Mouse (Mus musculus): ENCODE measurements at regions not wholly inside any gene's neighbourhood (a gene's known extent, or its start where the extent isn't known, plus 50 kb on each side); places are given as distances from the start of the nearest gene placed in this dataset.

DNA sequence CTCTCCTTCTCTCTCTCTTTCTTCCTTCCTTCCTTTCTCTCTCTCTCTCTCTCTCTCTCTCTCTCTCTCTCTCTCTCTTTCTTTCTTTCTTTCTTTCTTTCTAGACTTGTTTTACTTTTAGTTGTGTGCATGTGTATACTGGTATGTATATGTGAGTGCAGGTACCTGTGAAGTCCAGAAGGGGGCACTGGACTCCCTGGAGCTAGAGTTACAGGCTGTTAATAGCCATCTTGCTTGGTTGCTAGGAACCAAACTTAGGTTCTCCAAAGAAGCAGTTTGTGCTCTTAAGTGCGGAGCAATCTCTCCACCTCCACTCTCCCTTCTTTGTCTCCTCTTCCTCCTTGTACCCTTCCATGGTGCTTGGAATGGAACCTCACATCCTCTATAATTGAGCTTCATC, 77.2 kb downstream of the Gm10604 start:
- DNase-seq (ENCODE audit: low read depth, low spot score) = no peak

DNA sequence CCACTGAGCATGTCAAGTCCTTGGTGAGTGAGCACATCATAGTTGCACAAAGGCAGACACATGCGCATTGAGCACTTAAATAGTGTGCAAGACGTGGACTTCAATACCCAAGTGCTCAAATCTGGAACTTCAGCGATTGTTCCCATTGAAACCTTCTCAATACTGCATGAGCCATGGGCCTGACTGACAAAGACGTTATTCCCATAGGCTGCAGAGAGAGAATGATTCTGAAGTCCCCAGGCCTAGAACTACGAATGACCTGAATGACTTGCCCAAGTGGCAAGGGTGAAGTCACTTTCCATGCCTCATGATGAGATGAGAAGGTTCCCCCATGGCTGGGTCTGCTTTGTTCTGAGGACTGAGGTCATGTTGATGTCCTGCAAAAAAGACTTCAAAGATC, 77.7 kb downstream of the Gm10604 start:
- DNase-seq (ENCODE audit: low read depth, low spot score) = no peak

GRCm38 (mm10) chr4:11899979-11900624, 81.0 kb downstream of the Gm10604 start:
- DNase-seq (ENCODE audit: low read depth, low spot score) = no peak

DNA sequence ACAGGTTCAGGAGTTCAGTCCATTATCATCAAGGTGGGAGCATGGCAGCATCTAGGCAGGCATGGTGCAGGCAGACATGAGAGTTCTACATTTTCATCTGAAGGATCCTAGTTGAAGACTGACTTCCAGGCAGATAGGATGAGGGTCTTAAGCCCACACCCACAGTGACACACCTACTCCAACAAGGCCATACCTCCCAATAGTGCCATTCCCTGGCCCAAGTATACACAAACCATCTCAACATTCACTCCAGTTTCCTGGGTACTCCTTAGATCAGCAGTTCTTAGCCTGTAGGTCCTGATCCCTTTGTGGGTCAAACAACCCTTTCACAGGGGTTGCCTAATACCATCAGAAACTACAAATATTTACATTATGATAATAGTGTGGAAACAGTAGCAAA, 83.8 kb downstream of the Gm10604 start:
- no peak for DNase-seq (ENCODE audit: low read depth, low spot score)

GRCm38 (mm10) chr4:11895857-11896825, 84.9 kb downstream of the Gm10604 start:
- no peak for DNase-seq (ENCODE audit: low read depth, low spot score)

GRCm38 (mm10) chr4:11893560-11894205, 87.4 kb downstream of the Gm10604 start:
- no peak for DNase-seq (ENCODE audit: low read depth, low spot score)

- DNase-seq (ENCODE audit: low read depth, low spot score) = no peak
These were observed 91.9 kb downstream of the Gm10604 start for GRCm38 (mm10) chr4:11889039-11889600.

DNA sequence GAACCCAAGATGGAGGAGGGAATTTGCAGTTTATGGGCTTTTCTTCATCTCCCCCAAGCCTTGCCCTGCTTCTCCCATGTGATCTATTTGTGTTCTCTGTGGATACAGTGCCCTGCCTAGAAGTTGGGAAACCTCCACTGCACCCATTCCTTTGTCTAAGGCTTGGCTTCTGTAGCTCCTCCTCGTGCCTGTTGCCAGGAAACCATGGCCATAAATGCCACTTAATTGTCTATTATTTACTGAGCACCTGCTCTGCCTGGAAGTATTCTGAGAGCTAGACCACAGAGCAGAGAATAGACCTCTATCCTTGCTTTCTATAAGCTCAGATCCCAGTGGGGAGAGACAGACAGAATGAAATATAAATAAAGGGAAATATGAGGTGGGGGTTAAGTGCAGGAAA, 93.7 kb downstream of the Gm10604 start:
- DNase-seq (ENCODE audit: low read depth, low spot score) = no peak

- DNase-seq (ENCODE audit: low read depth, low spot score) = peak; percentile 66
These were observed 95.6 kb downstream of the Gm10604 start for GRCm38 (mm10) chr4:11885499-11885898.

DNA sequence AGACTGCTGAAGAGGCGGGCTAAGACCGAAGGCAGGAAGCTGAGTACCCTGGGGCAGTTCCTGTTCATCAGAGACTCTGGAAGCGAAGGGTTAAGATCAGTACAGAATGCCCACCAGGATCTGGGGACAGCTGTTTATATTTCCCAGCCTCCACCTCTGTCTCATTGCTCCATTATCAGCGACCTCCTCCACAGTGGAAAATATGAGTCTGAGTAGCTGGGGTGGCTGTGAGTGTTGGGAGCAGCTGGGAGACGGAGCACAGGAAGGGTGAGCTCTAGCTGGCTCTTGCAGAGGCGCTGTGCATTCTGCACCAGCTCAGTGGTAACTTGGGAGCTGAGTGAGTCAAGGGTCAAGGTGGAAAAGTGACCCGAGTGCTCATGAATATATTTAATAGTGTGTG, 96.2 kb downstream of the Gm10604 start:
- peak; percentile 23 for DNase-seq (ENCODE audit: low read depth, low spot score)

DNA sequence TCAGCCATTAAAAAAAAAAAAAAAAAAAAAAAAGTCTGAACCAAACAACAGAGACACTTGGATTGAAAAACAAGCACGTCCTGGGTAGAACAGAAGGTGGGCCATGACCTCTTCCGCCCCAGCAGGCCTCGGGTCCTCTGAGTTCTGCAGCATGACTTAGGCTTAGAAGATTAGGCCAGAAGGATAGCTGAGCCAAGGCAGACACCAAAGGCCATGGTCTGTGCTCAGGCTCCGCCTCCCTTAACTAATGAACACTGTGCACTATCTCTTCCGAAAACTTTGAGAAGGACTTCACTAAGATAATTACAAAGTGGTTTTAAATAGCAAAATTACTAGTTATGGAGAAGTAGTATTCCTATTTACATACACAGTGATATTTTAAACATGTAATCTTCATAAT, 97.8 kb downstream of the Gm10604 start:
- no peak for DNase-seq (ENCODE audit: low read depth, low spot score)

- DNase-seq (ENCODE audit: low read depth, low spot score) = no peak
These were observed 98.4 kb downstream of the Gm10604 start for GRCm38 (mm10) chr4:11882666-11883065.

- DNase-seq (ENCODE audit: low read depth, low spot score) = no peak
These were observed 102.4 kb downstream of the Gm10604 start for GRCm38 (mm10) chr4:11878638-11879037.

DNA sequence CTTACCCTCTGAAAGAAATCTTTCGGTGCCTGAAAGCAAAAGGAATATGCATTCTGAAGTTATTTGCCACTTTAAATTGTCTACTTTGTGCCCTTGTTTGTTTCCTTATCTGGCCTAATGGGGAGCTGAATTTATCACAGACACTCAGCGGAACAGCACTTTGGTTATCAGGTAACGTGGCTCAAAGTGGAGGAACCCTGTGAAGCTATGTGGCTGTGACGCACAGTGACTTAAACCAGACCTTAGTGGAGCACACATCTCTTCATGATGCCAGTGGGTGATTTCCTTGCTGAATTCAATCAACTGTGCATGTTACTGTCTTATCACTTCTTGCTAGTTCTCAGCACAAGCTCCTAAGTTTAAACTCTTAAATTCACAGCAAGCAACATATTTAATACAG, 103.1 kb downstream of the Gm10604 start:
- DNase-seq (ENCODE audit: low read depth, low spot score) = no peak

DNA sequence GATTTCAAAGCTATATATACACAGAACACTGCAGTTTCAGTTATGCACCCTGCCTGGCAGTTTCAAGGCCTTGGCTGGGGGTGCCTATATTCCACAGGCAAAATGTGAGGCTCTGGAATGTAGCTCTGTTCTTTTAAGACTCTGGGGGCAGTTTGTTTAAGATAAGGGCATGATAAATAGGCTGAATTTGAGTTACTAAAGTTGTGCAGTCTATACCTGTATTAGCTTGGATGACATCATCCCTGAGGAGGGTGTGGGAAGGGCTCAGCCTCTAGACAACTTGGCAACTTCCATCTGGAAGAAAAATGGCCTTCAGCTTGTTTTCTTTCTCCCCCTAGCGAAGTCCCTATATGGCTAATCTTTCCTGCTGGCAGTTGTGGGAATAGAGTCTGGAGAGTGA, 105.1 kb downstream of the Gm10604 start:
- DNase-seq (ENCODE audit: low read depth, low spot score) = no peak

DNA sequence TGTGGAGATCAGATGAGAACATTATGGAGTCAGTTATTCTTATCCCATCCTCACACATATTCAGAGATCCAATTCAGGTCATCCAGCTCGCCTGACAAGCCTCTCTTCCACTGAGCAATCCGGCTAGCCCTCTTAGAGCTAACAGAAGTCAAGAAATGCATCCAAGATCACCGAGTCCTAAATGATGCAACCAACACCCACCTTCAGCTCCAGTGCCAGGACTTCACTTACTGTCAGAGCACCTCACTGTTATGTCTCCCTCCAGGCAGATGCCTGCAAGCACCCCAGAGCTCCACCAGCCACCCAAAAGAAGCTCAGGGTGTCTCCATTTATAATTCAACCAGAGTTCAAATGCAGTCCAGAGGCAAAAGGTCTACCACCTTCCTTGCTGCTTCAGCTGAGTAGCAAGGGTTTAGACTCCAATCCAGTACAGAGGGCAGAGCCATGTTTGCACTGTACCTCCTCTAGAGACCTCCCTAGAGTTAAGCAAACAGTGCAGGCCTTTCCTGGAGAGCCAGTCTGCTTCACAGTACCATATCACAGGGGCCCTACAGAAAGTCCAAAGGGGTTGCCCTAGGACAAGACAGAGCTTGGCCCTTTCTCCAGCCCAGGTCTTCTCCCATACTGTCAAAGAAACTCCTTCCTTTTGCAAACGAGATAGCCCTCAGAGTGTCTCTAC, 106.3 kb downstream of the Gm10604 start:
- DNase-seq (ENCODE audit: low read depth, low spot score) = no peak

DNA sequence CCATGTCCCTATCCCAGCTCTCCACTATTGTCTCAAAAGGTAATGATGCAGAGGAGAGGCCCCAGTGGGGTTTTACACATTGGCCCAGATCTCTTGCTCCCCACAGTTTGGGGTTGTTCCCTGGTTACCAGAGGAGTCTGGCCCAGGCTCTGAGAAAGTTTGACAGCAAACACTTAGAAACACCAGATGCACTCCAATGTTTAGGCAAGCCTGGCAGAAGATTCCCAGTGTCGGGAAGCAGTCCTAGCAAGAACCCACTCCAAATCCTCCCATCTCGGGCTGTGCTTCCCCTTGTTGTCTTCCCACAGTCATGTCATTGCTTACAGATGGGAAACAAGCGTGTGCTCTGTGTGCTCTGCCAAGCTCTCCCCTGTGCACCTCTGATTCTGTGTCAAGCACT, 109.0 kb downstream of the Gm10604 start:
- DNase-seq (ENCODE audit: low read depth, low spot score) = no peak

DNA sequence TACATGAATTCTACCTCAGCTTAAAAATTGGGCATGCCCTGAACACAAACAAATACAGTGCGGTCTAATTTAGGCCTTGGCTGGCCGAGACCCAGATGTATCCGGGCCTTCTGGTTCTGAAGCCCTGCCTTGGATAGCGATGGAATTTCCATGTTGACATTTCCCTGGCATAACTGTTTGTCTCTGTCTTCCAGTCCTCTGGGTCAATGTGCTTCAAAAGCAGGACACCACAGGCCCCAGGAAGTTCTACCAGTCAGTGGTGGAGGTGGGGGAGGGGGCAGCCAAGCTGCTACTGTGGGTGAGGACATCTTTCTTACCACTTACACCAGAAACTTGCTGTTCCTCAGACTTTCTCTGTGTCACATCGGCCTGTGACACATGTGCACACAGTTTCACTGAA, 111.3 kb downstream of the Gm10604 start:
- DNase-seq (ENCODE audit: low read depth, low spot score) = no peak

- no peak for DNase-seq (ENCODE audit: low read depth, low spot score)
These were observed 112.5 kb downstream of the Gm10604 start for GRCm38 (mm10) chr4:11868565-11868964.
